Comparison of ENCODE assay signal across 8 mouse cellular contexts in the genomic region with DNA sequence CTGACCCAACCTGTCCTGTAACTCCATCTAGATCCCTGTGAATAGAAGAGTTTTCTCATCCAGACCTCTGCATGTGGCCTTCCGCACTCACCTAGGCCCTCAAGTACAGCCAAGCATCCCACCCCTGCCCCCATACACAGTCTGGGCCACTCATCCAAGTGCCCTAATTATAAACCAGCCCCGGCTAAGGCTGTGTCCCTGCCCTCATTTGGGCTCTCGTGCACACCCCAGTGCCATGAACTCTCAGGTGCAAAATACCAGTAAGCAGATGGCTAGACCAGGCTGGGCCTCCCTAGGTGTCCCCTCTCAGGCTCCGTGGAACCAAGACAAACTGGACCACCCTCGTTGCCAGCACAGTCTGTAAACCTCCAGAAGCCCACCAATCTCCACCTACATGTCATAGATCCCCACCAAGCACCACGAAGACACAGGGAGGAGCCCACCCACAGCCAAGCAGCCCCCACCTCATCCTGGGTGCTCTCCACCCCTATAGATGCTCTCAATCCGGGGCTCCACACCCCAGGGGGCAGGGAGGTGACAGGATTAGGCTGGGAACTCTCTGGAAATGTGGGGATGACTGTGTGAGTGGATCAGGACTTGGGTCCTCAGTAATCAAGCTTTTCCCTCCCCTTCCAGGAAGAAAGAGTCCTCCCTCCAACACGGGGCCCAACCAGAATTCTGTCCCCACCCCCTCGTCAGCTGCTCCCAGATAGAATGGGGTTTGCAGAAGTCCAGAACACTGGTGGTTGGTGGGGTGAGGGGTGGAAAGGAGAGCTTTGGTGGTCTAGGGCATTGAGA. TPM values are rescaled to one million over a fixed set of nuclear protein-coding genes. Genes with fewer than 3 reads are reported as not detected.
DNase-seq lines count a peak whose midpoint lies in the region; ATAC-seq and TF ChIP-seq lines count a peak whose summit lies in the region.

No protein-coding gene starts in this region.

- H3K9ac ChIP-seq in forebrain, embryonic 15.5 days (replicated peaks): peak overlapping the region; percentile 99

- DNase-seq in adrenal gland, postnatal 36 days: peak; percentile 41 to 64
- DNase-seq in induced T-regulatory cell, adult 2 months (ENCODE audit: low read depth): peak; percentile 33
- peak; percentile 40 for DNase-seq in liver
- DNase-seq in testis, postnatal 10 days (ENCODE audit: low spot score): no peak

- peaks cover 61% of the 10 kb centered on the region for H3K4me1 ChIP-seq in erythroblast, embryonic 14.5 days (ENCODE audit: control insufficient read depth)
- H3K4me1 ChIP-seq in forebrain, embryonic 15.5 days: peaks cover 66% of the 10 kb centered on the region

- H3K36me3 ChIP-seq in erythroblast, embryonic 14.5 days (ENCODE audit: control insufficient read depth): no peaks in the 10 kb centered on the region; the same call in 1 of the 2 replicates
- H3K36me3 ChIP-seq in forebrain, embryonic 15.5 days: no peaks in the 10 kb centered on the region
- no peaks in the 10 kb centered on the region for H3K36me3 ChIP-seq in myocyte (ENCODE audit: control insufficient read depth, insufficient read depth)

- peak overlapping the region; percentile 79 for H3K4me3 ChIP-seq in erythroblast, embryonic 14.5 days (replicated peaks)
- peak overlapping the region; percentile 99 for H3K4me3 ChIP-seq in forebrain, embryonic 15.5 days
- peak overlapping the region; percentile 98 for H3K4me3 ChIP-seq in myocyte

- no peaks in the 10 kb centered on the region for H3K9me3 ChIP-seq in erythroblast, embryonic 14.5 days (ENCODE audit: control insufficient read depth, low read length)
- H3K9me3 ChIP-seq in forebrain, embryonic 15.5 days: no peaks in the 10 kb centered on the region

- peak overlapping the region; percentile 94 for H3K27ac ChIP-seq in forebrain, embryonic 15.5 days (replicated peaks)

- 14% methylated on average over 9 of the region's 9 CpGs for WGBS in forebrain, embryonic 15.5 days

- H3K27me3 ChIP-seq in erythroblast, embryonic 14.5 days (ENCODE audit: control insufficient read depth): peaks cover 56% of the 10 kb centered on the region
- H3K27me3 ChIP-seq in forebrain, embryonic 15.5 days: no peaks in the 10 kb centered on the region
- no peaks in the 10 kb centered on the region for H3K27me3 ChIP-seq in myocyte (ENCODE audit: control insufficient read depth, insufficient read depth, insufficient read length)

- peaks cover 72% of the 10 kb centered on the region for H3K79me2 ChIP-seq in myocyte (ENCODE audit: control insufficient read depth, insufficient read depth)

- peak overlapping the region; percentile 81 for H3ac ChIP-seq in myocyte (ENCODE audit: control insufficient read depth, insufficient read length)

- ATAC-seq in erythroblast, adult 5-6 weeks (replicated peaks; ENCODE audit: low FRiP score, poor library complexity, severe bottlenecking): no peak
- ATAC-seq in forebrain, embryonic 15.5 days (replicated peaks): peak; percentile 32

- peak overlapping the region; percentile 97 for H3K4me2 ChIP-seq in forebrain, embryonic 15.5 days (replicated peaks)
- peak overlapping the region; percentile 70 for H3K4me2 ChIP-seq in myocyte (ENCODE audit: low read depth)

- TF ChIP-seq POLR2A in myocyte (IDR thresholded peaks at IDR 0.05; ENCODE audit: insufficient read length, low read depth): peak; percentile 56

TF ChIP-seq in myocyte, 11 proteins besides CTCF, POLR2A, EP300 and RAD21:
- no peak for TF ChIP-seq TCF12 (IDR thresholded peaks at IDR 0.05; ENCODE audit: insufficient read depth, poor library complexity, severe bottlenecking)
- TF ChIP-seq CEBPB (IDR thresholded peaks at IDR 0.05; ENCODE audit: insufficient read depth, poor library complexity, severe bottlenecking): no peak
- peak in 2 of 3 experiments; percentile 21 to 65 for TF ChIP-seq MYOG (IDR thresholded peaks at IDR 0.05; ENCODE audit: control insufficient read depth in 1 of 3, insufficient read depth in 1 of 3, insufficient read length in 2 of 3, low read depth in 2 of 3)
- no peak for TF ChIP-seq USF1 (IDR thresholded peaks at IDR 0.05; ENCODE audit: low read depth)
- peak in 1 of 3 experiments; percentile 16 for TF ChIP-seq MYOD1 (IDR thresholded peaks at IDR 0.05; ENCODE audit: control insufficient read depth in 1 of 3, insufficient read length in 2 of 3, low read depth in 2 of 3)
- TF ChIP-seq TCF3 (IDR thresholded peaks at IDR 0.05; ENCODE audit: insufficient read length, low read depth): no peak
- no peak for TF ChIP-seq E2F4 (IDR thresholded peaks at IDR 0.05; ENCODE audit: insufficient read depth)
- TF ChIP-seq MAX (IDR thresholded peaks at IDR 0.05; ENCODE audit: low read depth): no peak
- TF ChIP-seq POLR2AphosphoS2 (IDR thresholded peaks at IDR 0.05; ENCODE audit: insufficient read length, low read depth): no peak
- TF ChIP-seq SRF (IDR thresholded peaks at IDR 0.05; ENCODE audit: control insufficient read depth, insufficient read length, low read depth): no peak
- no peak for TF ChIP-seq REST (IDR thresholded peaks at IDR 0.05; ENCODE audit: insufficient read depth, insufficient read length)

RNA-seq across cellular contexts. Expression of a gene that starts 1.6 kb away (rescaled TPM):
- polyA plus RNA-seq in erythroblast, embryonic 14.5 days (2012): 2.5 and 2.9 TPM in 2 replicates
- 3.3 and 7.3 TPM in 2 replicates for total RNA-seq in erythroblast, adult 5-6 weeks (2015; ENCODE audit: low replicate concordance)
- total RNA-seq in erythroblast, adult 5-6 weeks (2017; ENCODE audit: low replicate concordance): 7.7 and 17.0 TPM in 2 replicates
- total RNA-seq in adrenal gland, postnatal 36 days (2021): 10 to 100 TPM; 47.7 to 84.9 TPM
- polyA plus RNA-seq in forebrain, embryonic 15.5 days (2015; fragmentation: Nextera tagmentation; extraction: Ambion mirVana): 76.8 and 79.6 TPM in 2 replicates
- 236 TPM for polyA plus RNA-seq in myocyte (2012; fragmentation: generic; extraction: Trizol)

RNA-seq across cellular contexts. Expression of a gene that starts 7.6 kb away (rescaled TPM):
- polyA plus RNA-seq in erythroblast, embryonic 14.5 days (2012): 1.3 and 2.0 TPM in 2 replicates
- 8.3 and 12.7 TPM in 2 replicates for total RNA-seq in erythroblast, adult 5-6 weeks (2015; ENCODE audit: low replicate concordance)
- total RNA-seq in erythroblast, adult 5-6 weeks (2017; ENCODE audit: low replicate concordance): 10.7 and 14.2 TPM in 2 replicates
- total RNA-seq in adrenal gland, postnatal 36 days (2021): 10 to 100 TPM; 88.7 to 96.5 TPM
- 175 and 182 TPM in 2 replicates for polyA plus RNA-seq in forebrain, embryonic 15.5 days (2015; fragmentation: Nextera tagmentation; extraction: Ambion mirVana)
- polyA plus RNA-seq in myocyte (2012; fragmentation: generic; extraction: Trizol): 84.1 TPM

RNA-seq across cellular contexts. Expression of a gene that starts 32.1 kb away (rescaled TPM):
- not detected in 2 replicates for polyA plus RNA-seq in erythroblast, embryonic 14.5 days (2012)
- not detected in 2 replicates for total RNA-seq in erythroblast, adult 5-6 weeks (2015; ENCODE audit: low replicate concordance)
- not detected in 2 replicates for total RNA-seq in erythroblast, adult 5-6 weeks (2017; ENCODE audit: low replicate concordance)
- total RNA-seq in adrenal gland, postnatal 36 days (2021): 1 to 10 TPM; 3.0 to 3.2 TPM
- 2.0 and 3.0 TPM in 2 replicates for polyA plus RNA-seq in forebrain, embryonic 15.5 days (2015; fragmentation: Nextera tagmentation; extraction: Ambion mirVana)
- polyA plus RNA-seq in myocyte (2012; fragmentation: generic; extraction: Trizol): 0.06 TPM

RNA-seq across cellular contexts. Expression of a gene that starts 52.0 kb away (rescaled TPM):
- 12.8 and 15.5 TPM in 2 replicates for polyA plus RNA-seq in erythroblast, embryonic 14.5 days (2012)
- 40.5 and 74.0 TPM in 2 replicates for total RNA-seq in erythroblast, adult 5-6 weeks (2015; ENCODE audit: low replicate concordance)
- 130 and 133 TPM in 2 replicates for total RNA-seq in erythroblast, adult 5-6 weeks (2017; ENCODE audit: low replicate concordance)
- 100 to 1,000 TPM; 186 to 192 TPM for total RNA-seq in adrenal gland, postnatal 36 days (2021)
- polyA plus RNA-seq in forebrain, embryonic 15.5 days (2015; fragmentation: Nextera tagmentation; extraction: Ambion mirVana): 179 and 185 TPM in 2 replicates
- 56.6 TPM for polyA plus RNA-seq in myocyte (2012; fragmentation: generic; extraction: Trizol)

Comparison
In these comparisons a context has a peak if more than half of its experiments do, and no peak if none do; other contexts are left out.
1. RNA of a gene that starts 1.6 kb away (polyA plus RNA-seq): 236 TPM in myocyte (single experiment) and 76.8 to 79.6 TPM in forebrain, embryonic 15.5 days; 2.5 to 2.9 TPM in erythroblast, embryonic 14.5 days; every median in the first group is over 10 times any median in the second.
2. RNA of a gene that starts 7.6 kb away (polyA plus RNA-seq): 175 to 182 TPM in forebrain, embryonic 15.5 days and 84.1 TPM in myocyte (single experiment); 1.3 to 2.0 TPM in erythroblast, embryonic 14.5 days; every median in the first group is over 10 times any median in the second.
3. Peak in every context shown above with its lines, with median percentiles within 50 percentile points of each other: H3K4me3 ChIP-seq.